Mouse (Mus musculus) neural tube, embryonic 12.5 days (tissue): ENCODE data around the gene Orm3. TPM values are rescaled to one million over a fixed set of nuclear protein-coding genes. Genes with fewer than 3 reads are reported as not detected.

Source experiments
- ATAC-seq: fragments of 200-750 bp; cut with Nextera tagmentation; 2 replicates; pipeline ENCODE4 v1.8.0; 2017; ENCODE audit warnings: low read depth, mild to moderate bottlenecking, moderate TSS enrichment, moderate library complexity; ENCODE audit not compliant: low FRiP score
- H3K27ac ChIP-seq: fragments of 300-500 bp; sonication (generic); 2 replicates; pipeline ENCODE4 v1.5.1; 2016
- H3K27me3 ChIP-seq: fragments of 300-500 bp; sonication (generic); replicated peaks from 2 replicates; pipeline ENCODE4 v1.6.1; 2016; ENCODE audit warnings: mild to moderate bottlenecking
- H3K36me3 ChIP-seq: fragments of 300-500 bp; sonication (generic); 2 replicates; pipeline ENCODE4 v1.6.1; 2016; ENCODE audit warnings: mild to moderate bottlenecking
- H3K4me1 ChIP-seq: fragments of 300-500 bp; sonication (generic); 2 replicates; pipeline ENCODE4 v1.6.1; 2016
- H3K4me2 ChIP-seq: fragments of 300-500 bp; sonication (generic); replicated peaks from 2 replicates; pipeline ENCODE4 v1.6.1; 2016; ENCODE audit warnings: mild to moderate bottlenecking
- H3K4me3 ChIP-seq: fragments of 300-500 bp; sonication (generic); 2 replicates; pipeline ENCODE4 v1.5.1; 2016
- H3K9ac ChIP-seq: fragments of 300-500 bp; sonication (generic); 2 replicates; pipeline ENCODE4 v1.6.1; 2016; ENCODE audit warnings: mild to moderate bottlenecking
- H3K9me3 ChIP-seq: fragments of 300-500 bp; sonication (generic); 2 replicates; pipeline ENCODE4 v1.6.1; 2016; ENCODE audit warnings: mild to moderate bottlenecking
- WGBS: fragments of 180-500 bp; shearing (Covaris S2); methylation state at CpG from one replicate; pipeline ENCODE4 v1.1.7; 2016; 5-methylcytosine and 5-hydroxymethylcytosine counted together
- polyA plus RNA-seq: library from polyadenylated mRNA; unstranded; fragments of >200 nt; fragmentation: Nextera tagmentation; extraction: Ambion mirVana; gene quantifications from 2 replicates; pipeline ENCODE4 v1.2.1, GENCODE M21; 2016

The Orm3 gene
- polyA plus RNA-seq, 1 experiment from 2014 or later = not detected

DNA sequence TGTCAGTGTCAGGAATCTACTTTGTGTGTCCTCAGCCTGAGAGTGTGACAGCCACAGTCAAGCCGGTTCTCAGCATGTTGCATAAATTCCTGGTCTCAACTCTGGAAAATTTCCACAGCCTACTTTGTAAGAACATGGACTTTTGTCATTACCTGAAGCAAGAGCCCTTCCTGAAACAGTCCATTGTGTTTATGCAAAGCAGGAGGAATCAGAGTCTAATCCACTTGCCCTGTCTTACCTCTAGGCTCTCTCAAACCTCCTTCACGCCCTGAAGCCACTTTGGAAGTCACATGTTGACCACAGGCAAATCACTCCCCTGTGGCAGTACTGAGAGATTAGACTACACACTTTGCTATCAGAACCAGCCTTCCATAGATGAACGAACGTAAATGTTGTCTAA is 13.5 kb upstream of the Orm3 start:
- no peak overlapping the region for H3K4me3 ChIP-seq
- H3K27me3 ChIP-seq = no peaks in the 10 kb centered on the region
- no peaks in the 10 kb centered on the region for H3K36me3 ChIP-seq
- no peak for ATAC-seq
- 78% methylated on average over 4 of the region's 4 CpGs for WGBS
- H3K27ac ChIP-seq = no peak overlapping the region
- H3K9me3 ChIP-seq = no peaks in the 10 kb centered on the region
- H3K4me2 ChIP-seq = no peak overlapping the region
- no peaks in the 10 kb centered on the region for H3K4me1 ChIP-seq
- H3K9ac ChIP-seq = no peak overlapping the region

DNA sequence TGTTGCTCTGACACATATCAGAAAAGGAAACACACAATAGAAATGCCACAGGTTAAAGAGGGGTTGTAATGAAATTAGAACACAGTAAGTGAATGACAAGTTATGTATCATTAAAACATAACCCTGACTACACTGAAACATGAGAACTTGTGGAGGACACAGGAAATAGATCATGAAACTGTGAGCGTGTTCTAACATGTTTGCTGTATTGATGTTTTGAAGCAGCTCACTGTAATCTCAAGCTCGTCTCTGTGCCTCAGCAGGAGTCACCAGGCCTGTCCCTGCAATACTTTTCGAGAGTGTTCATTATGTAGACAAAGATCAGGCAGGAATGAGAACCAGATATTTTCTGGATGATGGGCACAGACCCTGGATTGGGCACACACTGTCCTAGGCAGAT is 12.4 kb upstream of the Orm3 start:
- Histone ChIP-seq H3K27me3 (no peaks in the 10 kb centered on the region), H3K9me3 (no peaks in the 10 kb centered on the region), H3K9ac (no peak overlapping the region), H3K4me1 (no peaks in the 10 kb centered on the region), H3K36me3 (no peaks in the 10 kb centered on the region), H3K4me3 (no peak overlapping the region), H3K4me2 (no peak overlapping the region), H3K27ac (no peak overlapping the region)
- no peak for ATAC-seq
- 76% methylated on average over 3 of the region's 3 CpGs for WGBS

DNA sequence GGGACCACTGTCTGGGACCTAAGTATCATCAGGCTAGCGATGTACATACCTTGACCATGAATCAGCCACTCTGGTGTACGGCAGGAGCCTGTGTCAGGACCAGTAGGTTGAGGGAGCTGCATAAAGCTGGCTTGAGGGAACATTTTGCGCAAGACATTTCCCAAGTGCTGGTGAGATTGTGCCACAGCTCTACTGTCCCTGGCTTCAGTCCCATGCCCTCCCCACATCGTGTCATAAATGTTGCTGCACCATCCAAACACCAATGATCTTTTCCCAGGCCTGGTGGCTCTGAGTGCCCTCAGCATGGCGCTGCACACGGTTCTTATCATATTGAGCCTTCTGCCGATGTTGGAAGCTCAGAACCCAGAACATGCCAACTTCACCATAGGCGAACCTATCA is 11.7 kb upstream of the Orm3 start, which contains the start of gene Orm1:
Gene Orm1, plus strand, starts transcription at position 266 of the 400 bp plus-strand sequence.
- Histone ChIP-seq H3K27me3 (no peaks in the 10 kb centered on the region), H3K9ac (no peak within 1 kb of the TSS), H3K4me3 (no peak within 1 kb of the TSS), H3K4me1 (no peaks in the 10 kb centered on the region), H3K4me2 (no peak within 1 kb of the TSS), H3K36me3 (no peaks in the 10 kb centered on the region), H3K27ac (no peak within 1 kb of the TSS), H3K9me3 (no peaks in the 10 kb centered on the region)
- WGBS = 91% methylated on average over 8 of the region's 8 CpGs
- no peak for ATAC-seq

DNA sequence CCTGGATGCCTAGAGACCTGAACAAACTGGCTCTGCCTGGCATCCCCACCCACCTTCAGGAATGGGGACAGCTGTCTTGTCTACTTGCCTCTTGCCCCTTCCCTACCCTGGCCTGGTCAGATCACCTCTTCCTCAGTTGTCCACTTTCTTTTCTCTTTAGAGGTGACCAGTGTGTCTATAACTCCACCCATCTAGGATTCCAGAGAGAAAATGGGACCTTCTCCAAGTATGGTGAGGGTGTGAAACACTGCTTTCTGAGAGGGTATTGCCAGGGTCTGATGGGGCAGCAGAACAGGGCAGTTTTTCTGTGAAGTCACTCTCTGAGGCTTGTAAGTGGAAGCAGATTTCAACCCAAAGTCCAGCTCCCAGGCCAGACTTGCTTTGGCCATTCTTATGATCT is 10.7 kb upstream of the Orm3 start:
- Histone ChIP-seq H3K4me3 (no peak overlapping the region), H3K27ac (no peak overlapping the region), H3K9ac (no peak overlapping the region), H3K27me3 (no peaks in the 10 kb centered on the region), H3K36me3 (no peaks in the 10 kb centered on the region), H3K9me3 (no peaks in the 10 kb centered on the region), H3K4me2 (no peak overlapping the region), H3K4me1 (no peaks in the 10 kb centered on the region)
- no peak for ATAC-seq

DNA sequence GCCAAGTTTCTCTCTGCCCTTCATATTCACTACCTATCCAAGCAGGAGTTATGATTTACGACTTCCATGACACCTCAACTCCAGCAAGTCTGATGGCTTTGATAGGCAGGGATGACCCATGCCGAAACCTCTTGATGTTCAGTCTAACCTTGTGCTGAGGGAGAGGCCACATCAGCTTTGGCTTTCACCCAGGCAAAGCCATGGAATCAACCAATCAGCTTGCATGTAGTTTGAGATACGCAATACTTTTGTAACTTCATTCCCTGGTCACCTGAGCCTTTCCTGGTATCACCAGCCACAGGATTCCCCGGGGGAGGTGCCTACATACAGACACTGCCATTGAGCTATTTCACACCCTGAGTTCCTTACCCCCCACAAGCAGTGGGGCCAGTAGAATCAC is 9.3 kb upstream of the Orm3 start:
- no peaks in the 10 kb centered on the region for H3K4me1 ChIP-seq
- no peak overlapping the region for H3K4me2 ChIP-seq
- no peak for ATAC-seq
- H3K4me3 ChIP-seq = no peak overlapping the region
- no peak overlapping the region for H3K9ac ChIP-seq
- H3K36me3 ChIP-seq = no peaks in the 10 kb centered on the region
- H3K27me3 ChIP-seq = no peaks in the 10 kb centered on the region
- no peaks in the 10 kb centered on the region for H3K9me3 ChIP-seq
- H3K27ac ChIP-seq = no peak overlapping the region
- WGBS = 92% methylated on average over 4 of the region's 4 CpGs

DNA sequence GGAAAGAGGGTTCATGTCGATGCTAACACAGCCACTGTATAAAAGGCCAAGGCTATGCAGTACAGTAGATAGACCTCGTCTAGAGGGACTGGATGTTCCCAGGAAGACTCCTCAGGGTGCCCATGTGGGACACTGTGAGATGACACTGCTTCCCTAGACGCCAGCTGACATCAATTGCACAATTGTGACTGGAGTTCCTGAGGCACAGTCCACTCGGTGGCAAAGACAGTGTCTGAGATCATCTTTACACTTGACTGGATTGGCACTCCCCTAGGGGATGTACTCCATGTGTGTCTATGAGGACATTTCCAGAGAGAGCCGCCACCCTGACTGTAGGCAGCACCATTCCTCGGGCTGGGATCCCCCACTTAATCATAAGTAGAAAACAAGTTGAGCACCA is 7.4 kb upstream of the Orm3 start:
- H3K4me3 ChIP-seq = no peak overlapping the region
- no peak overlapping the region for H3K9ac ChIP-seq
- WGBS = 67% methylated on average over 6 of the region's 6 CpGs
- H3K36me3 ChIP-seq = no peaks in the 10 kb centered on the region
- no peak for ATAC-seq
- no peak overlapping the region for H3K27ac ChIP-seq
- H3K9me3 ChIP-seq = no peaks in the 10 kb centered on the region
- no peaks in the 10 kb centered on the region for H3K27me3 ChIP-seq
- H3K4me2 ChIP-seq = no peak overlapping the region
- H3K4me1 ChIP-seq = no peaks in the 10 kb centered on the region

DNA sequence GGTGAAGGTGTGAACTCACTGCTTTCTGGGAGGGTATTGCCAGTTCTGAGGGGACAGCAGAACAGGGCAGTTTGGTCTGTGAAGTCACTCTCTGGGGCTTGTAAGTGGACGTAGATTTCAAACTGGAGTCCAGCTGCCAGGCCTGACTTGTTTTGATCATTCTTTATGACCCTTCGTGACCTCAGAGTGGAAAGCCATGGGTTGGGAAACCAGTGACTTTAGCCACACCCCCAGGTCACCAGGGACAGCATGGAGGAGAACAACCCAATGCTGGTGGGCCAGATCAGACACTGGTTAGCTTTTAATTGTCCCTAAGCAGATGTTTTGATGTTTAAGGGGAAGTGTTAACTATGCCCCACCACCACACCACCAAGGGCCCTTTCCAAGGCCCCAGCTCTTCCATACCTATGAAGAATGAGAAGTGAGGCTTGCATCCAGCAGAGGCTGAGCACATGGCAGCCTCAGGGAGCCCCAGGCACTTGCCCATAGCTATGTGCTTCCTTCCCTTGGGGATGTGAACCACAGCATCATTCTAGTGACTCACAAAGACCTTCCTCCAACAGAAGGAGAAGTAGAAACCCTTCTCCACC is 1.1 kb downstream of the Orm3 start:
- Histone ChIP-seq H3K36me3 (no peaks in the 10 kb centered on the region), H3K4me1 (no peaks in the 10 kb centered on the region), H3K9me3 (no peaks in the 10 kb centered on the region), H3K27me3 (no peaks in the 10 kb centered on the region), H3K9ac (no peak overlapping the region), H3K4me2 (no peak overlapping the region), H3K27ac (no peak overlapping the region), H3K4me3 (no peak overlapping the region)
- ATAC-seq = no peak
- WGBS = 43% methylated on average over 2 of the region's 2 CpGs

DNA sequence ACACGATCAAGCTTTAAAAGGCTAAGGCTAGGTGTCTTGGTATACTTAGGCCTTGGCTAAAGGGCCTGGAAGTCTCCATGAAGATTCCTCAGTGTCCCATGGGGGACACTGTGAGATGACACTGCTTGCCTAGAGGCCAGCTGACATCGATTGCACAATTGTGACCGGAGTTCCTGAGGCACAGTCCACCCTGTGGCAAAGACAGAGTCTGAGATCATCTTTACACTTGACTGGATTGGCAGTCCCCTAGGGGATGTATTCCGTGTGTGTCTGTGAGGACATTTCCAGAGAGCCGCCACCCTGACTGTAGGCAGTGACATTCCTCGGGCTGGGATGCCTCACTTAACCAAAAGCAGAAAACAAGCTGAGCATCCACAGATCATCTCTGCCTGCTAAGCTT is 3.9 kb downstream of the Orm3 start:
- no peak for ATAC-seq
- Histone ChIP-seq H3K27me3 (no peaks in the 10 kb centered on the region), H3K27ac (no peak overlapping the region), H3K4me2 (no peak overlapping the region), H3K9ac (no peak overlapping the region), H3K9me3 (no peaks in the 10 kb centered on the region), H3K4me1 (no peaks in the 10 kb centered on the region), H3K36me3 (no peaks in the 10 kb centered on the region), H3K4me3 (no peak overlapping the region)
- 82% methylated on average over 6 of the region's 6 CpGs for WGBS

DNA sequence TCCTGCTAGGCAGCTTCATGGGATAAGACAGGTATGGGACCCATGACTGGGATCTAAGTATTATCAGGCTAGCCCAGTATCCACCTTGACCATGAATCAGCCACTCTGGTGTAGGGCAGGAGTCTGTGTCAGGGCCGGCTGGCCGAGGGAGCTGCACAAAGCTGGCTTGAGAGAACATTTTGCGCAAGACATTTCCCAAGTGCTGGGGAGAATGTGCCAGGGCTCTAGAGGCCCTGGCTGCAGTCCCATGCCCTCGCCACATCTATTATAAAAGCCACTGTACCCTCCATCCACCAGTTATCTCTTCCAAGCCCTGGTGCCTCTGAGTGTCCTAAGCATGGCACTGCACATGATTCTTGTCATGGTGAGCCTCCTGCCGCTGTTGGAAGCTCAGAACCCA is 6.2 kb downstream of the Orm3 start, which contains the start of gene Orm2:
Gene Orm2, plus strand, starts transcription at position 300 of the 400 bp plus-strand sequence.
- H3K27ac ChIP-seq = no peak within 1 kb of the TSS
- H3K9ac ChIP-seq = no peak within 1 kb of the TSS
- H3K27me3 ChIP-seq = no peaks in the 10 kb centered on the region
- no peak within 1 kb of the TSS for H3K4me2 ChIP-seq
- no peaks in the 10 kb centered on the region for H3K4me1 ChIP-seq
- H3K9me3 ChIP-seq = no peaks in the 10 kb centered on the region
- no peak within 1 kb of the TSS for H3K4me3 ChIP-seq
- no peaks in the 10 kb centered on the region for H3K36me3 ChIP-seq
- ATAC-seq = no peak
- 93% methylated on average over 5 of the region's 5 CpGs for WGBS

DNA sequence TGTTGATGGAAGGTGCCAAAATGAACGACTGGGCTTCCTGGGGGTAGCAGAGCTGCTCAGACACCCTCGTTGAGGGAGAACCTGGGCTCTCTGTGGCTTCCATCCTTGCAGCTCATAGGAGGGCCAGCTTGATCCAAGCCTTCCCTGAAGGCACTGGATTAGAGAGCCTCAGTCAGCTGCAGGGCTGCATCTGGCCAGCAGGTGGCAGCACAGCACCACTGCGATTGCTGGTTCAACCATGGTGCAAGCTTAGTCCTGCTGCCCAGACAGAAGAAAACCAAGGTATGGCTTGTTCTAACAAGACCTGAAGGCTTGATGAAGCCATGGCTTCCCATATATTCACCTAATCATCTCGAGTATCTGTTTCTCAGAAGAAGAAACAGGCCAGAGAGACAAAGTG is 12.6 kb downstream of the Orm3 start:
- H3K36me3 ChIP-seq = peaks cover 23% of the 10 kb centered on the region
- no peak overlapping the region for H3K4me3 ChIP-seq
- no peak overlapping the region for H3K4me2 ChIP-seq
- H3K9me3 ChIP-seq = no peaks in the 10 kb centered on the region
- no peaks in the 10 kb centered on the region for H3K27me3 ChIP-seq
- H3K9ac ChIP-seq = no peak overlapping the region
- WGBS = 13% methylated on average over 4 of the region's 4 CpGs
- peak; percentile 30; the same call in 1 of the 2 replicates for ATAC-seq
- no peaks in the 10 kb centered on the region for H3K4me1 ChIP-seq
- H3K27ac ChIP-seq = no peak overlapping the region

DNA sequence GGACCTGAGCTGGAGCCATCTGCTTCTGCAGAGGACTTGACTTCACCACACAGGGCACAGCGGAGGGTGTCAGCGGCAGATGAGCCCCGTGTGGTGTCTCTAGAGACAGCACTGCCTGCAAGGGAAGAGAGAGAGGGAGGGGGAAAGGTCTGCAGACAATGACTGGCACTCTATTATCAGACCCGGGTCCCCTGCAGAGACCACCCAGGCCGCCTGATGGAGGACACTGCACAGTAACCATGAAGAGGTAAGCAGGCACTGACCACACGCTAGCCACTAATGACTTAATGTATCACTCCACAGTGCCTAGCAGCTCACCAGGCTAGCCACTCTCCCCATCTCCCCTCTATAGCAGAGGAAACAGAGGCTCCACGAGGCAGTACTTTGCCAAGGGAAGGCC is 14.9 kb downstream of the Orm3 start:
- Histone ChIP-seq H3K4me3 (no peak overlapping the region), H3K9me3 (no peaks in the 10 kb centered on the region), H3K27me3 (no peaks in the 10 kb centered on the region), H3K36me3 (peaks cover 36% of the 10 kb centered on the region), H3K4me1 (no peaks in the 10 kb centered on the region), H3K9ac (no peak overlapping the region), H3K4me2 (no peak overlapping the region), H3K27ac (no peak overlapping the region)
- 28% methylated on average over 7 of the region's 7 CpGs for WGBS
- ATAC-seq = no peak

DNA sequence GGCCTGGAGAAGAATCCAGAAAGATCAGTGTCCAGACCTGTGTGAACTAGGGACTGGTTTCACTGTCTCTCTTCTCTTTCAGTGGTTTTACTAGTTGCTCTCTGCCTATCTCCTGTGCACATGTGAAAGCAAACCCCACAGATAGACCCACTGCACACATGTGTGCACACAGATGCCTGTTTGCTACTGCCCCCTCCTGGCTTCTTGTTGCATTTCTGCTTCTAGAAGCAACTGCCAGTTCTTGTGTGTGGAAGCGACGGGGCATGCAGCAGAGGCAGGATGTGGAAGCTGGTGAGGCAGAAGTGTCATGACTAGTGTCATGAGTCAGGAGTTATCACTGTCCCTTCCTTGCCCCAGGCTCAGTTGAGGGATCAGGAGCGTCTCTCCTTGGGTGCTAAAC is 15.9 kb downstream of the Orm3 start:
- Histone ChIP-seq H3K27ac (no peak overlapping the region), H3K36me3 (peaks cover 46% of the 10 kb centered on the region), H3K4me3 (no peak overlapping the region), H3K9ac (no peak overlapping the region), H3K4me1 (no peaks in the 10 kb centered on the region), H3K9me3 (no peaks in the 10 kb centered on the region), H3K27me3 (no peaks in the 10 kb centered on the region), H3K4me2 (no peak overlapping the region)
- WGBS = 64% methylated on average over 3 of the region's 3 CpGs
- ATAC-seq = no peak

DNA sequence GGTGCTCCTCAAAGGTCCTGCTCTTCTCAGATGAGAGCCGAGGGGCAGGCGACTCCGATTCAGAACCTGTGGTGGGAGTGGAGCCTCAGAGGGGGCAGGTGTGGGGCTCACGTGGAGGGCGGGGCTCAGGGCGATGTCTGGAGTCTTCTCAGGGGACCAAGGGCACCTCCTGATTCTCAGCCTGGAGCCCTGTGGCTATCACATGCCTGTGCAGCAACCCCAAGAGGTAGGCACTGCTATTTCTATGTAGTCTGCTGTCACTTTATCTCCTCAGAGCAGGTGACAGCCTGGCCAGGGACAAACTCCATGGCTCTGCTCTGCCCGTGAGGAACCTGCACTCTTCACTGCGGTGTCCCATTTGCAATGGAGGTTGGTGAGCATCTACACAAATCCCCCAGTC is 17.4 kb downstream of the Orm3 start:
- Histone ChIP-seq H3K36me3 (peaks cover 60% of the 10 kb centered on the region), H3K27me3 (no peaks in the 10 kb centered on the region), H3K9ac (no peak overlapping the region), H3K4me2 (no peak overlapping the region), H3K27ac (no peak overlapping the region), H3K4me1 (no peaks in the 10 kb centered on the region), H3K4me3 (no peak overlapping the region), H3K9me3 (no peaks in the 10 kb centered on the region)
- ATAC-seq = no peak
- 91% methylated on average over 8 of the region's 8 CpGs for WGBS
